Mouse (Mus musculus): ENCODE measurements around the gene H2afz.

DNA sequence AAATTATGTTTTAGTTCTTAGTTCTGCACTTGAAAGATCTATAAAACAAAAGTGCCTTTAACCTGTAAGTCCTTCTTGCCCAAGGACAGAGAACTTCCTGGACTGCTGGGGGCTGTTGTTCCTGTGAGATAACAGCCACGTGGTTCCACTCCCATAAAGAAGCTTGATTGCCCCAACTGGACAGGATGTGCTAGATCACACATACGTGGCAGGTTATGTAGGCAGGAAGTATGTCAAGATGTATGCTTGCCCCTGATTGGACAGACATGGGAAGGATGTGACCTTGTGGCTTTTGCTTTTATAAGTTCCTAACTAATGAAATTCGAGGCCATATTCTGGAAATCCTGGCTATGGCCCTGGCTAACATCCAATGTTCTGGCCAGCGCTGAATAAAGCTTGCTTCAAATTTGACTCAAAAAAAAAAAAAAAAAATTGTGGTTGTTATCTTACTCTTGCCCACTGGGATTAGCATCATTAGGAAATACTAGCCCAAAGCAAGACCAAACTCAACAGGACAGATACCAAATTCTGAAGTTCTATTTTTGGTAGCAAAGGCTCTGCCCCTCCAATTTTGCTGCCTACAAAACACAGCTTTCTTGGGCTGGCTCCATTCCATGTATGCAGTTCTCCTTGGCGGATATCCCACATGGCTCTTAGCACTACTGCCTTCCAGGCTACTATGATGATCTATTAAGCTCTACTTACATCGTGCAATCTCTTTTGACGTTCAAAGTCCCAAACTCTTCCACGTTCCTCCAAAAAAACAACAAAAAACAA is 3.7 kb upstream of the H2afz start:
- no peak for TF ChIP-seq CTCF (IDR thresholded peaks at IDR 0.05; ENCODE audit: low read depth)
- TF ChIP-seq EP300 (IDR thresholded peaks at IDR 0.05; ENCODE audit: low read depth) = peak; percentile 47
